Mouse (Mus musculus): ENCODE data around the gene Twsg1. TPM values are rescaled to one million over a fixed set of nuclear protein-coding genes. Genes with fewer than 3 reads are reported as not detected.
A peak's percentile ranks its signal among the peaks of the same experiment; 100 is the strongest.

Gene Twsg1
- total and polyA plus RNA-seq, 2 experiments = 16.3 to 21.2 TPM

DNA sequence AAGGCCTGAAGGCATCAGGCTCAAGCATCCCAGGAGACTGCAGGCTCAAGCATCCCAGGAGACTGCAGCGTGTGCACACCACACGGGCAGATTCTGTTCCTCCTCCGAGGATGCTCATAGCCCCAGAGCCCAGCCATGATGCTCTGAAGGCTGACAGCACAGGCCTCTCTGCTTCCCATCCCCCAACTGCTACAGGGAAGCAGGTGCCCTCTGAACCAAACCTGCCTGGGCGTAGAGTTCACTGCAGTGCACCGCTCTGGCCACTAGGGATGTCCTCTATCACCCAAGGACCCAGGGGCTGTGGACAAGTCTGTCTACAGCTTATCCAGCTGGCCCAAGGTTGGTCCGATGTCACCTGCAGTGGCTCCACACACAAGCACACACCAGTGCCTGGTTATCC is 78.4 kb downstream of the Twsg1 start:
- Histone ChIP-seq H3K36me3 (ENCODE audit: control insufficient read depth, insufficient read depth, low read length) (no peaks in the 10 kb centered on the region), H3K27ac (replicated peaks; ENCODE audit: insufficient read depth, low read depth, low read length) (no peak overlapping the region), H3K4me3 (ENCODE audit: insufficient read depth, low read depth, low read length) (no peak overlapping the region), H3K79me2 (ENCODE audit: control insufficient read depth, insufficient read depth, low read length) (peaks cover 21% of the 10 kb centered on the region; the same call in 1 of the 2 replicates), H3K27me3 (ENCODE audit: control insufficient read depth, insufficient read depth, low read length) (no peaks in the 10 kb centered on the region), H3K9ac (ENCODE audit: low read depth, low read length) (no peak overlapping the region), H3K4me1 (ENCODE audit: control insufficient read depth, insufficient read depth, low read length) (0 out of 2 replicates have a peak, but pooled peaks cover 4% of the 10 kb centered on the region)
- TF ChIP-seq POLR2A (IDR thresholded peaks at IDR 0.05; ENCODE audit: extremely low read depth, insufficient read depth, low read length) (no peak), CTCF (IDR thresholded peaks at IDR 0.05; ENCODE audit: low read depth, low read length) (peak; percentile 81)
- DNase-seq (ENCODE audit: extremely low read depth, low read depth, low spot score) = peak; percentile 40
- 45% methylated on average over 6 of the region's 6 CpGs for WGBS

DNA sequence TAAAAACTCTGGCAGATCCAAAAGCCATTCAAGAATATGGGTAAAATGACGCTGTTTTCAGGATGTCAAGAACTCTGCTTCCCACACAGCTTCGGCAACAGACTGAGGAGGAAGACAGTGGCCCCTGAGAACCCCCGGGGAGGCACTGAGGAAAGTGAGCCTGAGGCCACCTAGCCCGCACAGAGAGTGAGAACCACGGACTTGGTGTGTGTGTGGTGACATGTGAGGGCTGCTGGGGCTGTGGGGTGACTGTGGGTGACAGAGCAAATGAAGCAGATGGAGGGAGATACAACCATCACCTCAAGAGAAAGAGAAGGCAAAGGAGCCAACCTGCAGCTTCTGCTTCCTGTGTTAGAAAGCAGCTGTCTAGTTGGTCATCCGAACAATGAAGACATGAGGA is 79.0 kb downstream of the Twsg1 start:
- Histone ChIP-seq H3K27me3 (ENCODE audit: control insufficient read depth, insufficient read depth, low read length) (no peaks in the 10 kb centered on the region), H3K4me3 (ENCODE audit: insufficient read depth, low read depth, low read length) (no peak overlapping the region), H3K36me3 (ENCODE audit: control insufficient read depth, insufficient read depth, low read length) (no peaks in the 10 kb centered on the region), H3K9ac (ENCODE audit: low read depth, low read length) (no peak overlapping the region), H3K79me2 (ENCODE audit: control insufficient read depth, insufficient read depth, low read length) (peaks cover 20% of the 10 kb centered on the region; the same call in 1 of the 2 replicates), H3K27ac (replicated peaks; ENCODE audit: insufficient read depth, low read depth, low read length) (no peak overlapping the region), H3K4me1 (ENCODE audit: control insufficient read depth, insufficient read depth, low read length) (0 out of 2 replicates have a peak, but pooled peaks cover 4% of the 10 kb centered on the region)
- TF ChIP-seq CTCF (IDR thresholded peaks at IDR 0.05; ENCODE audit: low read depth, low read length) (no peak), POLR2A (IDR thresholded peaks at IDR 0.05; ENCODE audit: extremely low read depth, insufficient read depth, low read length) (no peak)
- 48% methylated on average over 6 of the region's 6 CpGs for WGBS
- DNase-seq (ENCODE audit: extremely low read depth, low read depth, low spot score) = no peak

Other genes with a start within 250 kb of the Twsg1 start
- gene Rab31, start 178.5 kb downstream of the Twsg1 start, total RNA-seq (2014; rRNA removed) = 5.4 and 6.8 TPM in 2 replicates
- gene Rab31, start 178.5 kb downstream of the Twsg1 start, polyA plus RNA-seq (2012; rRNA removed) = 2.2 and 3.5 TPM in 2 replicates
- gene Ppp4r1, start 168.7 kb downstream of the Twsg1 start, total RNA-seq (2014; rRNA removed) = 12.6 and 15.1 TPM in 2 replicates
- 13.1 and 15.1 TPM in 2 replicates for gene Ppp4r1, start 168.7 kb downstream of the Twsg1 start, polyA plus RNA-seq (2012; rRNA removed)
- 14.3 and 14.5 TPM in 2 replicates for gene Ralbp1, start 65.4 kb downstream of the Twsg1 start, total RNA-seq (2014; rRNA removed)
- gene Ralbp1, start 65.4 kb downstream of the Twsg1 start, polyA plus RNA-seq (2012; rRNA removed) = 10.2 and 10.3 TPM in 2 replicates
- 8.2 and 10.3 TPM in 2 replicates for gene Ankrd12, start 125.9 kb upstream of the Twsg1 start, total RNA-seq (2014; rRNA removed)
- 0.71 and 0.87 TPM in 2 replicates for gene Ankrd12, start 125.9 kb upstream of the Twsg1 start, polyA plus RNA-seq (2012; rRNA removed)
- 154 and 180 TPM in 2 replicates for gene Ndufv2, start 150.3 kb upstream of the Twsg1 start, total RNA-seq (2014; rRNA removed)
- gene Ndufv2, start 150.3 kb upstream of the Twsg1 start, polyA plus RNA-seq (2012; rRNA removed) = 55.9 and 60.7 TPM in 2 replicates
- gene Washc1, start 160.3 kb upstream of the Twsg1 start, total RNA-seq (2014; rRNA removed) = 10.1 and 11.7 TPM in 2 replicates
- 21.1 and 24.9 TPM in 2 replicates for gene Washc1, start 160.3 kb upstream of the Twsg1 start, polyA plus RNA-seq (2012; rRNA removed)
- gene Ddx11, start 172.3 kb upstream of the Twsg1 start, total RNA-seq (2014; rRNA removed) = 3.4 and 6.3 TPM in 2 replicates
- 2.4 and 5.1 TPM in 2 replicates for gene Ddx11, start 172.3 kb upstream of the Twsg1 start, polyA plus RNA-seq (2012; rRNA removed)

Data from liver, adult 2 months (tissue).